Mouse (Mus musculus) large intestine, adult 2 months (tissue): ENCODE measurements around the gene Stk38. TPM values are rescaled to one million over a fixed set of nuclear protein-coding genes. Genes with fewer than 3 reads are reported as not detected.

Source experiments
- DNase-seq: peaks from one replicate; pipeline ENCODE4 v3.0.0-alpha.2; 2012; ENCODE audit warnings: low read depth, low spot score
- WGBS: fragments of 180-500 bp; shearing (Covaris S2); methylation state at CpG from one replicate; pipeline ENCODE4 v1.1.7; 2018; 5-methylcytosine and 5-hydroxymethylcytosine counted together
- polyA plus RNA-seq: library from polyadenylated mRNA; depleted of rRNA; stranded (reverse); fragments of >200 nt; gene quantifications from 2 replicates; pipeline ENCODE4 v1.2.3, GENCODE M21; 2012; rRNA removed

Gene Stk38
- 64.2 and 84.2 TPM in 2 replicates for polyA plus RNA-seq

DNA sequence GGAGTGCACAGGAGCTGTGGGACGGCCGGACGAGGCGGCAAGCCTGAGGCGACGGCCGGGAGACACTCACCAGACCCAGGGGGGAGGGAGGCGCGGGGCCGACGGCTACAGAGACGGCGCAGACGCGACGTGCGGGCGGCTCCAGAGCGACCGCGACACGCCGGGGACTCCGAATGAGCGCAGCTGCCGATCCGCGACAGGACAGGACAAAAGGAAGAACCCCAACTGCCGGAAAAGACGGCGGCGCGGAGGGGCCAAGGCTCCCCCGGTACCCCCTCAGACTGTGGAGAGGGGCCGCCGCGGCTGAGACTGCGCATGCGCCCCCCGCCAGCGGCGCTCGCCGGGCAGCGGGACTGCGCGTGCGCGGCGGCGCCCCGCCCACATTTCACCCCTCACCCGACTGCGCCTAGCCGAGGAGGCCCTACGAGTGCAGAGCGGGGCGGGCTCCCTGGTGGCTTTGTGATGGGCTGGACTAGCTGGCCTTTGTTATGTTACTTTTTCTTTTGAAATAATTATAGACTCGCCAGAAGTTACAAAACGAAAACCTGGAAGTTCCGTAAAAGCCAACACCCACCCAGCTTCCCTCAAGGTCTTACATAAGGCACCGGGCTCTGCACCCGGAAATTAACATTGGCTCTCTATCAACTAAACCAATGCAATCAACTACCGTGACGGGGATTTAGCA lies at the start of gene Stk38:
Gene Stk38 (minus strand): TSS at position 355 of the 685 bp plus-strand sequence.
- WGBS, result under 1% methylated on average over 65 of the region's 65 CpGs
- DNase-seq, result no peak

DNA sequence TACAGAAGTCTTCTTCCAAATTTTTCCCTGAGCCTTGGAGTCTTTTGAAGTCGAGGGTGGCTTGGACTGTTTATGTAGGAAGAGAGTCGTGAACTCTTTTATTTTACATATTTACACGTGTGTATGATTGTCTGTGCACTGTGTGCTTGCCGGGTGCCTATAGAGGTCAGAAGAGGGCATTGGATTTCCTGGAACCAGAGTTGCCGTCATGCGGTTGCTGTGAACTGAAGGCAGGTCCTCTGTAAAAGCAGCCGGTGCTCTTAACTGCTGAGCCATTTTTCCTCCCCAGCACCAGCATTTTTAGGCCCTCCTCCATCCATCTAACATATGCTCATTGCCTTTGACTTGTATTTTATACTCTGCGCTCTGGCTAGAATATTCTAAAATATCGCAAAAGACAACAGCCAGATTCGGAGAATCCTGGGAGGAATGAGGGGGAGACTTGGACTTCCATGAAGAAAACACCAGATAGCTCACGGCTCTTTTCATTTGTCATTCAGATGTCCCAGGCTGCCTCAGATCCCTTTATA lies 49.6 kb upstream of the Stk38 start:
- WGBS, result 68% methylated on average over 11 of the region's 11 CpGs
- DNase-seq, result no peak

DNA sequence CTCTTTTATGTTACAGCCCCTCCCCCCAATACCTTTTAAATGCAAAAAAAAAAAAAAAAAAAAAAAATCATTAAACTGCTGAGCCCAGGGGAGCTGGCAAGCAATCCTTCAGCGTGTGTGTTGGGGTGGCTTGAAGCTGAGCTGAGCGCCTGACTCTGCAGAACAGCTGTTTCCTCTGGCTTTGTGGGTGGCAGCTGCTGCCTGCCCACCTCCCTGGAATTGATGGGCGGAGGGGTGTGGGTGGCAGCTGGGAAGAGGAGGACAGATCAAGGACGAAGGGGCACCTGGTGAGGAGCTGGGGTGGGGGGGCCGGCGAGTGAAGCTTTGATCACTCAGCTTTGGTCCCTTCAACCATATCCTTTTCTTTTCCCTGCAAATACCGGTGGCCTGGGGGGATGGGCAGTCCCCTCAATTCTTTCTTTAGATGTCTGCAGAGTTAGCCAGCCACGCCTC lies 48.9 kb upstream of the Stk38 start:
- DNase-seq, result no peak
- 47% methylated on average over 8 of the region's 8 CpGs for WGBS

DNA sequence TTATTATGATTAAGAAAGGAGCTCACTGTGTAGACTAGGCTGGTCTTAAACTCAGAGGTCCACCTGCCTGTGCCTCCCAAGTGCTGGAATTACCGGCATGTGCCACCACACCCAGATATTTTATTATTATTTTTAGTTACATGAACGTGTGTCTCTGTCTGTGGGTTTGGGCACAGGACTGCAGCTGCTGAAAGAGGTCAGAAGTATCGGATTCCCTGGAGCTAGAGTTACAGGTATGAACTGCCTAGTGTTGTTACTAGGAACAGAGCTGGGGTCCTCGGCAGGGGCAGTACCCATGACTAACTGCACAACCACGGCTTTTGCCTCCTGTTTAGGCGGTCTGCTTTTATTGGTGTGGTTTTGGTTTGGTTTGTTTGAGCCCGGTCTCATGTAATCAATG lies 48.4 kb upstream of the Stk38 start:
- DNase-seq, result no peak
- WGBS, result 20% methylated on average over 7 of the region's 7 CpGs

DNA sequence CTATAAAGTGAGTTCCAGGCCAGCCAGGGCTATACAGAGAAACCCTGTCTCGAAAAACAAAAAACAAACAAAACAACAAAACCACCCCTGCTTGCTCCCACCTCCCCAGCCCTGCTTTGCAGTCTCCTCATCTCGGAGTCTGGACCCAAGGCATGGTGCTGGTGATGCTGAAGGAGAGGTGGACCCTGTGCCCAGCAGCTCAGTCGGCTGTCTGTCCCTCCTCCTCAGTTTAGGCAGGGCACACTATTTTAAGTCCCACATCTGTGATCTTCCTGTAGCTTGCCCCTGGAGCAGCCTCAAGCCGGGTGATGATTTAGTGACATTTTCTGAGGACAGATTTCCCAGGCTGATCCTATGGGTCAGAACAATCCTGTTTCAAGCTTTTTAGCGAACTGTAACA lies 47.8 kb upstream of the Stk38 start:
- WGBS, result 83% methylated on average over 5 of the region's 5 CpGs

DNA sequence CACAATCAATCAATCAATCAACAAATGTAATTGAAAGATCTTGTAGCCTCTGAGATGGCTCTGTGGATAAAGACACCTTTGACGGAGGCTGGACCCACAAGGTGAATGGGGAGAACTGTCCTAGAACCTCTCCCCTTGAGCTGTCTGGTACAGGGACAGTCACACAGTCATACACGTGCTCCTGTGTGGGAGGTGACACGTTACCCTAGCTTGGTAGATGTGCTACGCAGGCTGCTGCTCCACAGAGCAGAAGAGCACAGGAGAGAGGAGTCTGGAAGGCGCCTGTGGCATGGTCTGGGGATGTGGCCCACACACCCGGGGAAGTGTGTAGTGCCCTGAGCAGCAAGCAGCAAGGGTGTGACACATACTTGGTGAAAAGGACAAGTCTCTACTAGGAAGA lies 46.6 kb upstream of the Stk38 start:
- WGBS, result 62% methylated on average over 6 of the region's 6 CpGs
- DNase-seq, result no peak

More for the DNA sequence above, 47.8 kb upstream of the Stk38 start:
- DNase-seq, result no peak

DNA sequence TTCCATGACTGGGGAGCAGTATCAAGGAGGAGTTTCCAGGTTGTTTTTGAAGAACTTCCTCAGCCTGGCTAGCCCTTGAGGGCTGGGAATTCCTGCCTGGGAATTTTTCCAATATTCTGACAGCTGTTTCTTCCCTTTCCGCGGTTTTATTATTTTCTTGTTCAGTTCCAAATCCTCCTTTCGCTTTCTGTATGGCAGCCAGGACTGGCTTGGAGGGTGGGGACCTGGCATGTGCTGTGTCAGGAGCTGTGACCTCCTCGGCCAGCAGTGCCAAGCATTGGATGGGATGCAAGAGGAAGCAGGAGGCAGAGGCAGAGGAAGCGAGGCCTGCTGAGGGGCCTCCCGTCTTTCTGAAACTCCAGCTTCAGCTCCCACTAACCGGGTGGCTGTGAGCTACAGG lies 46.0 kb upstream of the Stk38 start:
- WGBS, result 6% methylated on average over 7 of the region's 7 CpGs
- no peak for DNase-seq

DNA sequence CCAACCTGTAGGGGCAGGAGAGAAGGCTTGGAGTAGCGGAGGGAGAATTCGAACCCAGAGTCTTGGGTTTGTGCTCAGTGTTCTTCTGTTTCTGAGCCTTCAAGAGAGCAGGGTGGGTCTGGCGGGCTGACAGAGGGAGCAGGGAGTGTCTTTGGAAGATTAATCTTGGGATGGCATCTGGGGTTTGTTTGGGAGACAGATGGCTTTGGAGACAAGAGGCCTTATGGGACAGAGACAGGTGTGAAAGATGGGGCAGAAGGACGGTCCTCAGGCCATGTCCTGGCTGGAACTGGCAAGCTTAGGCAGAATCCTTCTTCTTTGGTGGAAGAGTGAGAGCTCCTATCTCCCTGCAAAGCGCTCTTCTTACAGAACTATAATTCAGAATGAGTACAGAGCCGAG lies 45.3 kb upstream of the Stk38 start:
- DNase-seq, result no peak
- WGBS, result 88% methylated on average over 6 of the region's 6 CpGs

DNA sequence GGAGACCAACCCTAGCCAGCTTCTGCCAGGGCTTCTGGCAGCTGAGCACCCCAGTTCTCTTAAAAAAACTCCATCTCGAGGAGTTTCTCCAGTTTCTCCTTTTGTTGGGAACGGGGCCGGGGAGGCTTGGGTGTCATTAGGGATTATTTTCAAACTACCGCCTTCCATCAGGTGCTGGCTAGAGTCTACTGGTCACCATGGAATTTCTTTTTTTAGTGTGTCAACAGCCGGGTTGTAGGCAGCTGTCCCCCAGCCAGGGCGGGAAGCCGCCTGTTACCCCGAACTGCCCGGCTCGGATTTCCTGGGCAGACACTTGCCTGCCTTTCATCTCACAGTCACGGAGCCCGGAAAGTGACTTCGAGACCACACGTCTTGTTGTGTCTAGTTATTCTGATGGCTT lies 43.0 kb upstream of the Stk38 start:
- no peak for DNase-seq
- 20% methylated on average over 14 of the region's 14 CpGs for WGBS

DNA sequence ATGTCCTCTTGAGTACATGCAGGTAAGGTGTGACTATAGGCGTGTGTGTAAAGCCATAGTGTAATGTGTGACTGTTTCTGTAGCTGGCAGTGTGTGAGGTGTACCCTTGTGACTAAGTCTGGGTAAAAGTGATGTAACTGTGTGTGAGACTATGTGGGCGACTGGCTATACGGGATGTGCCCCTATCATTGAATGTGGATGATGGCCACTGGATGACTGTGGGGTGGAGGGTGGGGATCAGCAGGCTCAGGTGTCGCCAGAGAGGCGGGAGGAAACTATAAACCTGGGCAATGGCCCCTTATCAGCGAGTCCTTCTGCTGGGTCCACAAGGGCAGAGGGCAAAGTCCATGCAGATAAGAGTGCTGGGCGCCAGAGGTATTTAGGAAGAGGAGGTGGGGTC lies 42.1 kb upstream of the Stk38 start:
- no peak for DNase-seq
- WGBS, result 25% methylated on average over 7 of the region's 7 CpGs

DNA sequence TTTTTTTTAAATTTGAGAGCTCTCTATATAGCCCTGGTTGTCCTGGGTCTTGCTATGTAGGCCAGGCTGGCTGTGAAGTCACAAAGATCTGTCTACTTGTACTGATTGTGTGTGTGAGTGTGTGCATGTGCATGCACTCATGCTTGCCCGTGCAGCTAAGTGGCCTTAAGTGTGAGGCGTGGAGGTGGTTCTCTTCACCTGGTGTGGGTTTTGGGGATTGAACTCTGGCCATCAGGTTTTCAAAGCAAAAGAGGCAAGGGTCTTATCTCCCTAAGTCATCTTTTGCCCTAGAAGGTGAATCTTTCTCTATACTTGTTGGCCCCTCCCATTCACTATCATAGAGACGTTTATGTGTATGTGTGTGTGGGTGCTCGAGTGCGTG lies 41.7 kb upstream of the Stk38 start:
- DNase-seq, result no peak
- WGBS, result 34% methylated on average over 5 of the region's 5 CpGs

DNA sequence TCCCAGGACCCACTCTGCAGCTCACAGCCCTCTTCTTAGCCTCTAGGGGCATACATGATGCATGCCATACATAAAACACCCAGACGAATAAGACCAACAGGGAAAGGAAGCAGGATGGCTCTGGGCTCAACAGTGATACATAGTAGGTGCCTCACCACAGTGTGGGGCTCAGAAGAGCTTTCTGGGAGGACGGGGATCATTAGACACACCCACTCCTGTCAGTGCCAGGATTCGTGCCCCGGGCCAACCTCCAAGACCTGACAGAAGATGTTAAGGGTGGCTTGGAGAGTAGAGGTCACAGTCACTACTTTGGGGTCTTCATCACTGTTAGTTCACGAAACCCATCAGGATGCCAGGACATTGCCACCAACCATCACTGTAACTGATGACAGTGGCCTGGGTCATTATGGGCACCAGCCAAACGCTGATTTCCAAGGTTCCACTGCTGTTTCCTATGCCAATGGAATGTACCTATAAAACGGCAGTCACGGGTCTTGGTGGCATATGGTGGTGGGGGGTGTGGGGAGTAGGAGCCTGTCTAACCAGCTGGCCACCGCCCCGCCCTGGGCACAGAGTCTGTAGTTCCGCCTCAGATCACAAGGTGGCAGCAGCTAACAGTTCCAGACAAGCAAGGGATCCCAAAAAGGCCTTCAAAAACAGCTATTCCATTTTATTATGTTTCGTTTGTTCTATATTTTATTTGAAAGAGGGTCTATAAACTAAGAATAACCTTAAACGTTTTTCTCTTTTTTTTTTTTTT lies 41.1 kb upstream of the Stk38 start:
- DNase-seq, result no peak
- 9% methylated on average over 13 of the region's 13 CpGs for WGBS

DNA sequence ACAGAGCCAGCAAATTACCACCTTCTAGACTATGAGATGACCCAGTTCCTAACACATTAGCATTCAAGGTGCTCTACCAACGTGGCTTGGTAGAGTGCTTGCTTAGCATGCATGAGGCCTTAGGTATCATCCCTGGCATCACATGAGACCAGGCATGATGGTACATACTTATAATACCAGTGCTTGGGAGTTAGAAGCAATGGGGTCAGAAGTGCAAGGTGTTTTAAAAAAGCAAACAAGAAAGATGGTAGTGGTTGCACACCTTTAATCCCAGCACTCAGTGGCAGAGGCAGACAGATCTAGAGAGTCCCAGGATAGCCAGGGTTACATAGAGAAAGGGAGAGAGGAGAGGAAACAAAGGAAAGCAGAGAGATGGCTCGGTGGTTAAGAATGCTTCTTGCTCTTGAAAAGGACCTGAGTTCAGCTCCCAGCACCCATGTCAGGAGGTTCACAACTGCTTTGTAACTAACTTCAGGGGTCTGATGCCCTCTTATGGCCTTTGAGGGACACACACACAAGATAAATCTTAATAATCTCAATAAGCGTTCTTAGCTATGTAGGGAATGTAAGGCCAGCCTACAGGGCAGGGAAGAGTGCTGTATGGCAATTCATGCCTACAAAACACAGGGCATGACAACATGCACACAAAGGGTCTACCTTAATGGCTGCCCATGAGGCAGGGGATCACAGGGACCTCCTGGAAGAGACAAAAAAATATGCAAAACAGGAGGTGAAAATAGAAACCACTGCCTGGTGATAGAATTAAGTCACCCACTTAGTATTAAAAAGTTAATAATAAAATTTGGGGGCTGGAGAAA lies 40.1 kb upstream of the Stk38 start:
- DNase-seq, result no peak
- 75% methylated on average over 3 of the region's 3 CpGs for WGBS

DNA sequence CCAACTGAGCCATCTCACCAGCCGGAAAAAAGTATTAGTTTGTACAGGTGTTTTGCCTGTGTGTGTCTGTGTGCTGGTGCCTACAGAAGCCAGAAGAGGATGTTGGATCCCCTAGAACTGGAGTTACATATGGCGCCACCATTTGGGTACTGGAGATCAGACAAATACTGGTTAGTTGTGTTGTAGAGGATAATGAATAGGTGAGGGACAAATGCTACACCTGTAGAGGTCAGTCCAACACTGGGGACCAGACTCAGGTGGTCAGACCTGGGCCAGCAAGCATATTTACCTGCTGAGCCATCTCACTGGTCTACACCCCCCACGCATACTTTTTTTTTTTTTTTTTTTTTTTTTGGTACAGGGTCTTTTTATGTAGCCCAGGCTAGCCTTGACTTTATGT lies 39.1 kb upstream of the Stk38 start:
- no peak for DNase-seq
- 79% methylated on average over 3 of the region's 3 CpGs for WGBS

DNA sequence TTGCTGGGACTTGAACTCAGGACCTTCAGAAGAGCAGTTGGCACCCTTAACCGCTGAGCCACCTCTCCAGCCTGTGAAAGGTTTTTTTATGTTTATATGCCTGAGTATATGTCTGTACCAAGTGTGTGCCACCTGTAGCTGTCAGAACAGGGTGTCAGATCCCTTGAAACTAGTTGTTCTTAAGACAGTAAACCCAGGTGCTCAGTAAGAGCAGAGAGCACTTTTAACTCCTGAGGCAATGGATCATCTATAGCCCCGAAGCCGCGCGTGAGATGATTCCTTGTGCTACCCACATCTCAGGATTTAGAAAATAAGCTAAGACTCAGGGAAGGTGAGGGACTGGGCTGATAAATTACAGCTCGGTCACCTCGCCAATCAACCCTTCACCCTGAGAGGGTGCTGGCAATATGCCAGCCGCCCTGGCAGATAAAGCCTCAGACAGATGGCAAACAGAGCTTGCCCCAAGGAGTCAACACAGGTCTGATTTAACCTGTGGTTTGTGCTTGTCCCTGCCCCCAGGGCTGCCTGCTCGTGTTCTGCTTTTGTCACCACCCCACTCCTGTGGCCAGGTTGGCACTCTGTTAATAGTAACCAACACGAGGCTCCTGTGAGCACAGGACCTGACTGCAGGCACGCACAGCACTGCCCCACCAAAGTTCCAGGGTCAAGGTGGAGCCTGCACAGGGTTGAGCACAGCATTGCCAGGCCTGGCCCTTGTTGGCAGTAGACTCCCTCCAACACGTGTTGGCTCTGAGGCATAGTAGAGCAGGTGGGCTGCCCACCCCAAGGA lies 38.1 kb upstream of the Stk38 start:
- no peak for DNase-seq
- 30% methylated on average over 12 of the region's 12 CpGs for WGBS

DNA sequence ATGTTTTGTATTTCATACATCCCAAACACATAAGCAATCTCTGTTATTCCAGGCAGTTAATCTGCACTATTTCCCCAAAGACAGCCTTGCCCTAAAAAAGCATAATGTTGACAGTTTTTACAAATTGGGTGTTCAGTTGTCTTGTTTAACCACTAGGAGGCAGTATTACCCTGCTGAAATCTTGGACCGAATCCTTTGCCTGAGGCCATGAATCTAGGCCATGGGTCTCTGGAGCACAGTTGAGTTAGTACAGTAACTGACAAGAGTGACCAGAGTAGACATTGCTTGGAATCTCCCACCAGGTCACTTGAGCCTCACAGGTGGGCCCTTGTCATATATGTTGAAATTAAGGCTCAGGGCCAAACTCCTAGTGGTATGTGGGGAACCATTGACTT lies 37.1 kb upstream of the Stk38 start:
- DNase-seq, result no peak
- 36% methylated on average over 1 of the region's 1 CpGs for WGBS

DNA sequence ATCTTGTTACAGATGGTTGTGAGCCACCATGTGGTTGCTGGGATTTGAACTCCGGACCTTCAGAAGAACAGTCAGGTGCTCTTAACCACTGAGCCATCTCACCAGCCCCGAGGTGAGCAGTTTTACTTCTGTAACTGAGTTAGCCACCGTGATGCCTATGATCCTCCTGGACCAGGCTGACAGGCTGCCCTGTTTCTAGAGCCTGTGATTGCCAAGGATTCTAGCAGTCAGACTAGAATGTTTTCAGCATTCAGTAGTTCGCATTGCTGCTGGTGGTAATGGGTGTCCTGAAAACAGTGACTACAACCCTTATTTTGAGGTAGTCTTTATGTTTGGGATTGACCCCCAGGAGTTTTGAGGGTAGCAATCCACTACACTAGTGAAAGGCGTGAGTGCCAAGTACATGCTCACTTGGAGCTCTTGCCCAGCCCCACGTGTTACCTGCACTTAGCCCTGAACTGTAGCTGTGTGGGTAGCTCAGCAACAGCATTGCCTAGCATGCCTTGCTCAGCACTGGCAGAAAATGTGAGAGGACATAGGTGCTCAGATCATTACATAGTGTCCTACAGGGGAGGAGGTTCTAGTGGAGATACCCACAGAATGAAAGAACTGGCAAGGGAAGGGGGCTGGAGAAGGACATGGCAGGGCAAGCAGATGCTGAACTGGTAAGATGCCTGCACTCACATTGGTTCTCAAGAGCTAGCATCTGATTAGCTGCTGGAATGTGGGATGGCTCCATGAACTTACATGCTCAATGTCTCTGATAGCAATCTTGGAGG lies 36.5 kb upstream of the Stk38 start:
- WGBS, result 70% methylated on average over 6 of the region's 6 CpGs
- DNase-seq, result no peak

DNA sequence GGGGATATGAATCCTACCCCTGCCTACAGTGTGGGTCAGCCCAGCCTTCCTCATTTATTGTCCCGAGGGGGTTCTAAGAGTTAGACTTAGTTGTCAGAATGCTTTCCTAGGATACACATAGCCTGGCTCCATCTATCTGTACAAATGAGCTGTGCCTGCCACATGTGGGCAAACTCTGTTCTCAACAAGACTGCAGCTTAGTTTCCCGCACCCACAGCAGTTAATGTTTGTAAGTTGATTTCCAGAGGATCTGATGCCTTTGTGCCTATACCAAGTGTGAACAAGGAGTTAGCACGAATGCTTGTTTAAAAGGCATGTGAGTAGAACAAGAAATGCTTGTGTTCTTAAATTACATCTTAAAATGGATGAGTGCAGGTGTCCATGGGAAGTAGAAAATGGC lies 35.8 kb upstream of the Stk38 start:
- no peak for DNase-seq
- 74% methylated on average over 3 of the region's 3 CpGs for WGBS

DNA sequence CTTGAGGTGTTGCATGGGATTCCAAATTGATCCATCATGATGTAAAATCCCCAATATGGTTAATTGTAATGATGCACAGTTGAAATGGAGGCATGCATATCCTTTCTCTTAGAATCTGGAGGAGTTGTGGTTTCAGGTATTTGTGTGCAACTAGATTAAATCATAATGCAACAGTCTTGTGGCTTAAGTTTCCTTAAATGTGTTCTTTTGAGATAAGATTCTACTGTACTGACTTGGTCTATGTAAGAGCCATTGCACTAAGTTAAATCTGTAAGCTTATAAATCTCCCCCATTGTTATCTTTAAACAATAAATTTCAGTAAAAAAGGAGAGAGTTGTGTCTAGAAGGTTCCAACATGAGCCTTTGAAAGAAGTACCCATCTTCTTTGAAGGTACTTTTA lies 34.8 kb upstream of the Stk38 start:
- DNase-seq, result no peak
